Mouse (Mus musculus): ENCODE data around the gene Eif4e1b. TPM values are rescaled to one million over a fixed set of nuclear protein-coding genes. Genes with fewer than 3 reads are reported as not detected.

Gene Eif4e1b
- polyA plus RNA-seq, 1 experiment from 2014 or later, result not detected

GRCm38 (mm10) chr13:54749864-54750411 lies 33.9 kb upstream of the Eif4e1b start, which contains the start of gene Gprin1:
Gene Gprin1, minus strand, starts transcription at chr13:54749874.
- peak within 1 kb of the TSS; percentile 71 for H3K4me2 ChIP-seq (ENCODE audit: low read depth, low read length)
- no peaks in the 10 kb centered on the region for H3K36me3 ChIP-seq (ENCODE audit: control insufficient read depth, insufficient read depth)
- H3K9me3 ChIP-seq (replicated peaks; ENCODE audit: control insufficient read depth, low read length), result no peaks in the 10 kb centered on the region
- H3K4me1 ChIP-seq (ENCODE audit: control insufficient read depth, low read depth, low read length), result no peaks in the 10 kb centered on the region; the same call in 1 of the 2 replicates
- 3% methylated on average over 27 of the region's 29 CpGs for WGBS (ENCODE audit: insufficient replicate concordance)
- peaks cover 47% of the 10 kb centered on the region for H3K27me3 ChIP-seq (ENCODE audit: control insufficient read depth, insufficient read depth, low read depth, low read length)
- no peak for ATAC-seq (ENCODE audit: low read depth)
- H3K27ac ChIP-seq (ENCODE audit: low read length), result no peak within 1 kb of the TSS
- no peak within 1 kb of the TSS for H3K9ac ChIP-seq (ENCODE audit: low read depth, low read length)
- peak within 1 kb of the TSS; percentile 49 for H3K4me3 ChIP-seq (ENCODE audit: low read depth, low read length)

GRCm38 (mm10) chr13:54750699-54751098 lies 33.1 kb upstream of the Eif4e1b start:
- Histone ChIP-seq H3K4me2 (ENCODE audit: low read depth, low read length) (no peak overlapping the region), H3K27ac (ENCODE audit: low read length) (no peak overlapping the region), H3K27me3 (ENCODE audit: control insufficient read depth, insufficient read depth, low read depth, low read length) (peaks cover 47% of the 10 kb centered on the region), H3K4me1 (ENCODE audit: control insufficient read depth, low read depth, low read length) (no peaks in the 10 kb centered on the region; the same call in 1 of the 2 replicates), H3K36me3 (ENCODE audit: control insufficient read depth, insufficient read depth) (no peaks in the 10 kb centered on the region), H3K9ac (ENCODE audit: low read depth, low read length) (no peak overlapping the region), H3K4me3 (ENCODE audit: low read depth, low read length) (no peak overlapping the region), H3K9me3 (replicated peaks; ENCODE audit: control insufficient read depth, low read length) (no peaks in the 10 kb centered on the region)
- WGBS (ENCODE audit: insufficient replicate concordance), result under 1% methylated on average over 8 of the region's 8 CpGs
- ATAC-seq (ENCODE audit: low read depth), result no peak

- ATAC-seq (ENCODE audit: low read depth), result no peak
- no peaks in the 10 kb centered on the region for H3K9me3 ChIP-seq (replicated peaks; ENCODE audit: control insufficient read depth, low read length)
- no peak overlapping the region for H3K27ac ChIP-seq (ENCODE audit: low read length)
- no peaks in the 10 kb centered on the region; the same call in 1 of the 2 replicates for H3K4me1 ChIP-seq (ENCODE audit: control insufficient read depth, low read depth, low read length)
- H3K4me2 ChIP-seq (ENCODE audit: low read depth, low read length), result no peak overlapping the region
- no peak overlapping the region for H3K4me3 ChIP-seq (ENCODE audit: low read depth, low read length)
- peaks cover 43% of the 10 kb centered on the region for H3K27me3 ChIP-seq (ENCODE audit: control insufficient read depth, insufficient read depth, low read depth, low read length)
- H3K36me3 ChIP-seq (ENCODE audit: control insufficient read depth, insufficient read depth), result no peaks in the 10 kb centered on the region
- no peak overlapping the region for H3K9ac ChIP-seq (ENCODE audit: low read depth, low read length)
- 48% methylated on average over 10 of the region's 10 CpGs for WGBS (ENCODE audit: insufficient replicate concordance)
Observed at GRCm38 (mm10) chr13:54752656-54753055, 31.1 kb upstream of the Eif4e1b start.

DNA sequence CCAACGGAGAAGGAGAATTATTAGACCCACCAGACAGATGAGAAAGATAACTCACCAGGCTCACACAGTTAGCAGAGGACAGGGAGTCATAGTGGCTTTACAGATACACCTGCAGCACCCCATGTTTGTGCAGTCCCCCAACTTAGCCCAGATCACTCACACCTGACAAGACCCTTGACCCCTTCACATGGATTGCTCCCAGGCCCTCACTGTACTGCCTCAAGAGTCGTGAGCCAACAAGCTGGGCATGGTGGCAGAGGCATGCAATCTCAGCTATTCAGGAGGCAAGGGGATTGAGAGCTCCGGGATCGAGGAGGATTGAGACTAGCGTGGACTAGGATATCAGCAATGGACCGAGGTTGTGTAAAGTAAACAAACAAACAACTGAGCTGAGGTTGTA lies 30.1 kb upstream of the Eif4e1b start:
- no peak for ATAC-seq (ENCODE audit: low read depth)
- H3K27me3 ChIP-seq (ENCODE audit: control insufficient read depth, insufficient read depth, low read depth, low read length), result peaks cover 42% of the 10 kb centered on the region

GRCm38 (mm10) chr13:54754169-54755080 lies 29.4 kb upstream of the Eif4e1b start:
- Histone ChIP-seq H3K4me2 (ENCODE audit: low read depth, low read length) (no peak overlapping the region), H3K27me3 (ENCODE audit: control insufficient read depth, insufficient read depth, low read depth, low read length) (peaks cover 39% of the 10 kb centered on the region), H3K4me1 (ENCODE audit: control insufficient read depth, low read depth, low read length) (peaks cover 3% of the 10 kb centered on the region), H3K9me3 (replicated peaks; ENCODE audit: control insufficient read depth, low read length) (no peaks in the 10 kb centered on the region), H3K27ac (ENCODE audit: low read length) (no peak overlapping the region), H3K9ac (ENCODE audit: low read depth, low read length) (no peak overlapping the region), H3K36me3 (ENCODE audit: control insufficient read depth, insufficient read depth) (no peaks in the 10 kb centered on the region), H3K4me3 (ENCODE audit: low read depth, low read length) (no peak overlapping the region)
- 32% methylated on average over 12 of the region's 12 CpGs for WGBS (ENCODE audit: insufficient replicate concordance)
- no peak for ATAC-seq (ENCODE audit: low read depth)

More for the DNA sequence above, 30.1 kb upstream of the Eif4e1b start:
- Histone ChIP-seq H3K27ac (ENCODE audit: low read length) (no peak overlapping the region), H3K36me3 (ENCODE audit: control insufficient read depth, insufficient read depth) (no peaks in the 10 kb centered on the region), H3K4me1 (ENCODE audit: control insufficient read depth, low read depth, low read length) (peaks cover 3% of the 10 kb centered on the region), H3K4me2 (ENCODE audit: low read depth, low read length) (no peak overlapping the region), H3K9ac (ENCODE audit: low read depth, low read length) (no peak overlapping the region), H3K4me3 (ENCODE audit: low read depth, low read length) (no peak overlapping the region), H3K9me3 (replicated peaks; ENCODE audit: control insufficient read depth, low read length) (no peaks in the 10 kb centered on the region)
- 48% methylated on average over 6 of the region's 6 CpGs for WGBS (ENCODE audit: insufficient replicate concordance)

GRCm38 (mm10) chr13:54755201-54755830 lies 28.5 kb upstream of the Eif4e1b start:
- H3K27me3 ChIP-seq (ENCODE audit: control insufficient read depth, insufficient read depth, low read depth, low read length), result peaks cover 31% of the 10 kb centered on the region
- 23% methylated on average over 9 of the region's 9 CpGs for WGBS (ENCODE audit: insufficient replicate concordance)
- H3K4me3 ChIP-seq (ENCODE audit: low read depth, low read length), result no peak overlapping the region

DNA sequence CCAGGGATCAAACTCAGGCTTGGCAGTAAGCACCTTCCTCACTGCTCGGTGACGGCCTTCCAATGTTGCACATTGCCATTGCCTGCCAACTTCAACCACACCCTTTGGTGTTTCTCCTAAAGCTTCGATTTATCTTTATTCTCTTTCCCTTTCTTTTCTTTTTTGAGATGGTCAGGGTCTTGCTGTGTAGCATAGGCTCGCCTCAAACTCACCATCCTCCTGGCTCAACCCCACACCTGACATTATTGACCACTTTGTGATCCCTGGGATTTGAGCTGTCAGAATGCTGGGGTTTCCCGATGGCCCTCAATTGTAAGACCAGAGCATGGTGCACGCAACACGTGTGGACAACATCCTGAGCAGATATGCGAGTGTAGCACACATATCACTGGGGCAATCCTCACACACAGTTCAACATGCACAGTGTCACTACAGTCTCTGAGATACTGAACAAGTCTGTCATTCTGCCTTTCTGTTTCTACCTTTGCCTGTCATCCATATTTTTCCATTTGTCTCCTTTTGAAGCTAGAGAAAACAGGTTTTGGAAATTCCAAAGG lies 27.6 kb upstream of the Eif4e1b start:
- 62% methylated on average over 8 of the region's 8 CpGs for WGBS (ENCODE audit: insufficient replicate concordance)
- no peaks in the 10 kb centered on the region for H3K9me3 ChIP-seq (replicated peaks; ENCODE audit: control insufficient read depth, low read length)
- peaks cover 24% of the 10 kb centered on the region for H3K27me3 ChIP-seq (ENCODE audit: control insufficient read depth, insufficient read depth, low read depth, low read length)
- no peak overlapping the region for H3K4me2 ChIP-seq (ENCODE audit: low read depth, low read length)
- no peak for ATAC-seq (ENCODE audit: low read depth)
- H3K4me3 ChIP-seq (ENCODE audit: low read depth, low read length), result no peak overlapping the region
- H3K9ac ChIP-seq (ENCODE audit: low read depth, low read length), result no peak overlapping the region
- no peak overlapping the region for H3K27ac ChIP-seq (ENCODE audit: low read length)
- H3K4me1 ChIP-seq (ENCODE audit: control insufficient read depth, low read depth, low read length), result peaks cover 3% of the 10 kb centered on the region
- H3K36me3 ChIP-seq (ENCODE audit: control insufficient read depth, insufficient read depth), result no peaks in the 10 kb centered on the region

More at GRCm38 (mm10) chr13:54755201-54755830, 28.5 kb upstream of the Eif4e1b start:
- Histone ChIP-seq H3K9me3 (replicated peaks; ENCODE audit: control insufficient read depth, low read length) (no peaks in the 10 kb centered on the region), H3K36me3 (ENCODE audit: control insufficient read depth, insufficient read depth) (no peaks in the 10 kb centered on the region), H3K9ac (ENCODE audit: low read depth, low read length) (no peak overlapping the region), H3K4me1 (ENCODE audit: control insufficient read depth, low read depth, low read length) (peaks cover 3% of the 10 kb centered on the region), H3K4me2 (ENCODE audit: low read depth, low read length) (no peak overlapping the region), H3K27ac (ENCODE audit: low read length) (no peak overlapping the region)
- no peak for ATAC-seq (ENCODE audit: low read depth)

- Histone ChIP-seq H3K4me1 (ENCODE audit: control insufficient read depth, low read depth, low read length) (peaks cover 3% of the 10 kb centered on the region), H3K27ac (ENCODE audit: low read length) (no peak overlapping the region), H3K4me3 (ENCODE audit: low read depth, low read length) (no peak overlapping the region), H3K27me3 (ENCODE audit: control insufficient read depth, insufficient read depth, low read depth, low read length) (peaks cover 22% of the 10 kb centered on the region), H3K36me3 (ENCODE audit: control insufficient read depth, insufficient read depth) (no peaks in the 10 kb centered on the region), H3K4me2 (ENCODE audit: low read depth, low read length) (no peak overlapping the region), H3K9me3 (replicated peaks; ENCODE audit: control insufficient read depth, low read length) (no peaks in the 10 kb centered on the region), H3K9ac (ENCODE audit: low read depth, low read length) (no peak overlapping the region)
- whole genome bisulfite sequencing (ENCODE audit: insufficient replicate concordance), result 41% methylated on average over 10 of the region's 10 CpGs
- ATAC-seq (ENCODE audit: low read depth), result no peak
Observed at GRCm38 (mm10) chr13:54757093-54757830, 26.5 kb upstream of the Eif4e1b start.
